Mouse (Mus musculus) hindbrain, embryonic 15.5 days (tissue): ENCODE data around the gene Otub1. TPM values are rescaled to one million over a fixed set of nuclear protein-coding genes. Genes with fewer than 3 reads are reported as not detected.
A peak's percentile ranks its signal among the peaks of the same experiment; 100 is the strongest.

Experiments
- ATAC-seq: fragments of 200-750 bp; cut with Nextera tagmentation; 2 replicates; pipeline ENCODE4 v1.8.0; 2017; ENCODE audit warnings: low read depth, moderate number of reproducible peaks, moderate TSS enrichment; ENCODE audit not compliant: low FRiP score
- H3K27ac ChIP-seq: fragments of 300-500 bp; sonication (generic); replicated peaks from 2 replicates; pipeline ENCODE4 v1.5.1; 2015; ENCODE audit warnings: mild to moderate bottlenecking, inconsistent platforms
- H3K27me3 ChIP-seq: fragments of 300-500 bp; sonication (generic); 2 replicates; pipeline ENCODE4 v1.6.1; 2015; ENCODE audit warnings: control low read depth, inconsistent platforms
- H3K36me3 ChIP-seq: fragments of 300-500 bp; sonication (generic); 2 replicates; pipeline ENCODE4 v1.6.1; 2015; ENCODE audit warnings: control low read depth, inconsistent platforms
- H3K4me1 ChIP-seq: fragments of 300-500 bp; sonication (generic); replicated peaks from 2 replicates; pipeline ENCODE4 v1.6.1; 2015; ENCODE audit warnings: control low read depth, inconsistent platforms
- H3K4me2 ChIP-seq: fragments of 300-500 bp; sonication (generic); 2 replicates; pipeline ENCODE4 v1.6.1; 2015; ENCODE audit warnings: moderate library complexity, mild to moderate bottlenecking, inconsistent platforms
- H3K4me3 ChIP-seq: fragments of 300-500 bp; sonication (generic); 2 replicates; pipeline ENCODE4 v1.5.1; 2015; ENCODE audit warnings: mild to moderate bottlenecking, inconsistent platforms
- H3K9ac ChIP-seq: fragments of 300-500 bp; sonication (generic); 2 replicates; pipeline ENCODE4 v1.6.1; 2015; ENCODE audit warnings: inconsistent platforms
- H3K9me3 ChIP-seq: fragments of 300-500 bp; sonication (generic); 2 replicates; pipeline ENCODE4 v1.6.1; 2016; ENCODE audit warnings: control low read depth, inconsistent platforms
- WGBS: fragments of 180-500 bp; shearing (Covaris S2); methylation state at CpG from one replicate; pipeline ENCODE4 v1.1.7; 2015; 5-methylcytosine and 5-hydroxymethylcytosine counted together
- polyA plus RNA-seq: library from polyadenylated mRNA; unstranded; fragments of >200 nt; fragmentation: Nextera tagmentation; extraction: Ambion mirVana; gene quantifications from 2 replicates; pipeline ENCODE4 v1.2.1, GENCODE M21; 2015

Otub1 gene
- polyA plus RNA-seq: 233 and 239 TPM in 2 replicates

GRCm38 (mm10) chr19:7205753-7206736 is at the start of gene Otub1:
TSS of gene Otub1 (minus strand) at chr19:7206316.
- Histone ChIP-seq H3K9ac (peak within 1 kb of the TSS; percentile 77), H3K9me3 (no peaks in the 10 kb centered on the region), H3K27ac (peak within 1 kb of the TSS; percentile 96), H3K4me1 (peaks cover 31% of the 10 kb centered on the region), H3K27me3 (no peaks in the 10 kb centered on the region), H3K36me3 (peaks cover 28% of the 10 kb centered on the region), H3K4me3 (peak within 1 kb of the TSS; percentile 78), H3K4me2 (peak within 1 kb of the TSS; percentile 69)
- under 1% methylated on average over 77 of the region's 79 CpGs for WGBS
- ATAC-seq: peak; percentile 95

GRCm38 (mm10) chr19:7246021-7246420 is 39.9 kb upstream of the Otub1 start:
- Histone ChIP-seq H3K4me3 (no peak overlapping the region), H3K27ac (no peak overlapping the region), H3K36me3 (no peaks in the 10 kb centered on the region), H3K9me3 (no peaks in the 10 kb centered on the region), H3K4me2 (no peak overlapping the region), H3K4me1 (peaks cover 5% of the 10 kb centered on the region), H3K27me3 (no peaks in the 10 kb centered on the region), H3K9ac (no peak overlapping the region)
- 87% methylated on average over 3 of the region's 3 CpGs for WGBS
- no peak for ATAC-seq

DNA sequence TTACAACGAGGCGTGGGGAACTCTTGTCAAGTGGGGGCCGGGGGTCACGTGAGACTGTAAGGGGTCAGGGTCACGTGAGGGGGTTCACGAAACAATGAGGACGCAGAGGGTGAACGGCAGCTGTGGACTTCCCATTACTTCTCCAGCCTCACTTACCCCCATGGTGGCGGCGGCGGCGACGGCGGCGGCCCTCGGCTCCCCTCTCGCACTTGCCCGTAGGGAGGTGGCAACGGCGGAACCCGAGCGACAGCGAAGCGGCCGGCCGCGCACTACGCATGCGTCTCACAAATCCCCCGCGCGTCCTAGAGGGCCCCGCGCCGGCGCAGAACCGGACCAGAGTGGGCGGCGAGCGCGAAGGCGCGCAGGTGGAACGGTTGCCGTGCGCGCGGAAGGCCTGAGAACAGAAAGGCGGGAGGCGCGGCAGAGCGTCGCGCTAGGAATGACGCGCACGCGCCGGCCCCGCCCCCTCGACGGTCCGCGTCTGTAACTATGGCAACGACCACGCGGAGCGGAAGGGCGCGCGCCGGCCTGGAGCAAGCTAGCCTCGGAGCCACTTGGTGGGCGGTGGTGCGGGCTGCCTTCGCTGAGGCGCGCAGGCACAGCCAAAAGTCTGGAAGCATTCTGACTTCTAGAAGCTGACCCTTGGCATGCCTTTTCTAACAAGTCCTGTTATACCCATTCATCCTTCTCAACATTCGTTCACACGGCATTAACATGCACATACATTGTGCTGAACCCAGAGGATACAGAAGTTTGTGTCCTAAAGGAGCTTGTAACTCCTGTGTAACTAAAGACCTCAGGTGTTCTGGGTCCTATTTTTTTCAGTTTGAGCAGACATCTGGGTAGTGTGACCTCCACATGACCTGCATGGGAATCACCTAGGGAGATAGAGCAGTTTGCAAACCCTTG is 34.9 kb upstream of the Otub1 start, which contains the start of gene Naa40:
TSS of gene Naa40 (minus strand) at position 402 of the 909 bp plus-strand sequence.
- Histone ChIP-seq H3K9ac (peak within 1 kb of the TSS; percentile 78), H3K4me2 (peak within 1 kb of the TSS; percentile 96), H3K4me3 (peak within 1 kb of the TSS; percentile 74), H3K27me3 (no peaks in the 10 kb centered on the region), H3K36me3 (no peaks in the 10 kb centered on the region), H3K9me3 (no peaks in the 10 kb centered on the region), H3K27ac (peak within 1 kb of the TSS; percentile 84), H3K4me1 (peaks cover 27% of the 10 kb centered on the region)
- peak; percentile 98 for ATAC-seq
- under 1% methylated on average over 78 of the region's 80 CpGs for WGBS

- peak; percentile 2; the same call in 1 of the 2 replicates for ATAC-seq
- Histone ChIP-seq H3K27me3 (no peaks in the 10 kb centered on the region), H3K4me2 (peak overlapping the region; percentile 96), H3K9ac (peak overlapping the region; percentile 78), H3K4me3 (peak overlapping the region; percentile 74), H3K4me1 (peaks cover 27% of the 10 kb centered on the region), H3K27ac (peak overlapping the region; percentile 84), H3K36me3 (no peaks in the 10 kb centered on the region), H3K9me3 (no peaks in the 10 kb centered on the region)
- WGBS: 2% methylated on average over 13 of the region's 13 CpGs
Measured at GRCm38 (mm10) chr19:7240291-7240690, 34.2 kb upstream of the Otub1 start.

DNA sequence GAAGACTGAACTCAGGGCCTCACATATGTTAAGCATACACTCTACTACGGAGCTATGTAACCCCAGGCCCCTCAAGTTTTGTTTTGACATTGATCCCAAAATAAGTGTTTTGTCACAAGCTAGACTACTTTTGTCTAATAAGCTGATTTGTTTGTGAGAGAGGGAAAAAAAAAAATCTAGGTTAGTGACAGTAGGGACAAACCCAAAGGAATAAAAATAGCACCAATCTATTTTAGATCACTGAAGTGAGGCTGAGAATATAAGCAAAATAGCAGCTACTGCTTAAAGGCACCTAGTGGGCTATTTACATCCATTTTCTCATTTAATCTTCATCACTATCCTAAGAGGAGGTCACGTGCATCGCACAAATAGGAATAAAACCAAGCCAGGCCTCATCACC is 33.5 kb upstream of the Otub1 start:
- ATAC-seq: no peak
- Histone ChIP-seq H3K4me1 (peaks cover 27% of the 10 kb centered on the region), H3K4me3 (peak overlapping the region; percentile 74), H3K4me2 (peak overlapping the region; percentile 96), H3K9me3 (no peaks in the 10 kb centered on the region), H3K36me3 (no peaks in the 10 kb centered on the region), H3K9ac (peak overlapping the region; percentile 78), H3K27ac (no peak overlapping the region), H3K27me3 (no peaks in the 10 kb centered on the region)
- 84% methylated on average over 3 of the region's 3 CpGs for WGBS

DNA sequence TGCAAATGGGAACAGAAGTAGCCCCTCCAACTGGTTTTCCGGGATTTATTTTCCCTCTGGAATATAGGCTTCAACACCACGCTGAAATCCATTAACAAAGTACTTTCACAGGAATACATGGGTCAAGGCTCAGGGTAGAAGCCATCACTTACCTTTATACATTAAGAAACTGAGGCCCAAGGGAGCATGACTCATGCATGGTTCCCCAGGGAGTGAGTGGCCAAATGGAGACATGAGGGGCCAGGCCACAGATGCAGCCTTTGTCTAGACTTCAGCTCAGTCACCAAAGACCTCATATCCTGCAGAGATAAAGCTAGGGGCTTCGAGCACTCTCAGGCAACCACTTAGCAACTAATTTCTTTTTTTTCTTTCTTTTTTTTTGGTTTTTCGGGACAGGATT is 30.6 kb upstream of the Otub1 start:
- Histone ChIP-seq H3K36me3 (peaks cover 12% of the 10 kb centered on the region), H3K4me1 (peaks cover 27% of the 10 kb centered on the region), H3K4me2 (no peak overlapping the region), H3K27ac (no peak overlapping the region), H3K27me3 (no peaks in the 10 kb centered on the region), H3K9me3 (no peaks in the 10 kb centered on the region), H3K9ac (no peak overlapping the region), H3K4me3 (no peak overlapping the region)
- 79% methylated on average over 4 of the region's 4 CpGs for WGBS
- ATAC-seq: no peak

DNA sequence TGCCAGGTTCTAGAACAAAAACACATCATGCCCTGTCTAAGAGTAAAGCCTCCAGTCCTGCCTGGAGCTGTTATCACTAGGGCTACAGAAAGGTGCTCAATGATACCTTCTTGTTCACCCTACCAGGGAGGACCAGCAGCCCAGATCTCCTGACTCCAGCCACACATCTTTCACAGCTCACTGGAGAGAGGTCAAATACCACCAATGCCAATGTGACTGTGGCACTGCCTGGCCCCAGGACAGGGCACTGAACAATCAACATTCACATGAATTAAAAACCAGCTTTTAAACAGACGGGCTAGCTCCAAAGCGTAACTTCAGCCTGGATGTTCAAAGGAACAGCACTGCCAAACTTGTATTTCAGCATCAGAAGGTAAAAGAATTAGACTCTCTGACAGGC is 29.9 kb upstream of the Otub1 start:
- no peaks in the 10 kb centered on the region for H3K27me3 ChIP-seq
- no peak overlapping the region for H3K27ac ChIP-seq
- H3K4me1 ChIP-seq: peaks cover 22% of the 10 kb centered on the region
- ATAC-seq: no peak
- H3K36me3 ChIP-seq: peaks cover 18% of the 10 kb centered on the region
- 92% methylated on average over 2 of the region's 2 CpGs for WGBS
- H3K9ac ChIP-seq: no peak overlapping the region
- no peaks in the 10 kb centered on the region for H3K9me3 ChIP-seq
- no peak overlapping the region for H3K4me2 ChIP-seq
- H3K4me3 ChIP-seq: no peak overlapping the region

DNA sequence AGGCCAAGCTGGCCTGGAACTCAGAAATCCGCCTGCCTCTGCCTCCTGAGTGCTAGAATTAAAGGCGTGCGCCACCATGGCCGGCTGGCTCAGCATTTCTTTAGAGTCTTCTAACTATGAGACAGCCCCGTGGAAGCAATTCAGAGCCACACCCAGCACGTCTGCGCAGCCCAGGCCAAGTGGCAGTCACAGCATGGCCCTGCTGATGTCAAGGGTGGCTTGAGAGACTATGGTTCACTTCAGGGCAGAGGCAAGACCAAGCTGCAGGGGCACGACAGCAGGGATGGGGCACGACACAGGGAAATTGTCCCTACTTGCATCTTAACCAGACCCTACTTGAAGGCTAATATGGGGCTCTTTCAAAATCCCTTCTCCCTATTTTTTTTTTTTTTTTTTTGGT is 29.3 kb upstream of the Otub1 start:
- Histone ChIP-seq H3K4me1 (peaks cover 22% of the 10 kb centered on the region), H3K4me2 (no peak overlapping the region), H3K27ac (no peak overlapping the region), H3K9ac (no peak overlapping the region), H3K9me3 (no peaks in the 10 kb centered on the region), H3K36me3 (peaks cover 20% of the 10 kb centered on the region), H3K4me3 (no peak overlapping the region), H3K27me3 (no peaks in the 10 kb centered on the region)
- ATAC-seq: no peak
- WGBS: 93% methylated on average over 9 of the region's 9 CpGs

DNA sequence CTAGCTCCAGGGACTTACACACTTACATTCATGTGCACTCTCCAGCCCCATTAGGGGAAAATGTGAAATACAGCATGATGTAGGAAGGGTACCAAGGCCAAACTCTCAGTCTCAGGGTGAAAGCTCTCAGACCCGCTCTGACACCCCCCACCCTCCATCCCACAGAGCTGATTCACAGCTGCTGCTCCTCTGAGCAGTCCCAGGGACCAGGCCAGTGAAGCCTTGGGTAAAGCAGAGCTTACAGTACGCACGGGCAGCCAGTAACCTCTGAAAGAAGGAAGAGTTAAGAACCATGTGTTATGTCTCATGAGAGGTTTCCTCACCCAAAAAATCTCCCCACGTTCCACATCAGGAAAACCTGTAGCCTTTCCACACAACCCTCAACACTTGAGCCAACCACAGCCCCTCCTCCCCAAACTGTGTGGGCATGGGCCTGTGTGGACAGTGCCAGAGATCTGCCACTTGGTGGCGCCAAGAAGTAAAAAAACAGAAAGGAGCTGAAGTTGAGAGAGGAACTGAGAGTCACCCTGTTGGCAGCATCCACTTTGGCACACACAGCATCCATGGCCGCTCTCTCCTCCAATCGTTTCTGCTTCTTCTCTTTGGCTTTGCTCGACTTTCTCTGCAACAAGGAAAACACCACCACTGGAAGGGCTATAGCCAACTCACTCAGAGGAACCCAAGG is 28.6 kb upstream of the Otub1 start:
- H3K9me3 ChIP-seq: no peaks in the 10 kb centered on the region
- peaks cover 25% of the 10 kb centered on the region for H3K36me3 ChIP-seq
- H3K9ac ChIP-seq: no peak overlapping the region
- WGBS: 49% methylated on average over 8 of the region's 8 CpGs
- no peaks in the 10 kb centered on the region for H3K27me3 ChIP-seq
- peaks cover 14% of the 10 kb centered on the region for H3K4me1 ChIP-seq
- H3K4me2 ChIP-seq: no peak overlapping the region
- H3K4me3 ChIP-seq: no peak overlapping the region
- no peak overlapping the region for H3K27ac ChIP-seq
- peak; percentile 90 for ATAC-seq

DNA sequence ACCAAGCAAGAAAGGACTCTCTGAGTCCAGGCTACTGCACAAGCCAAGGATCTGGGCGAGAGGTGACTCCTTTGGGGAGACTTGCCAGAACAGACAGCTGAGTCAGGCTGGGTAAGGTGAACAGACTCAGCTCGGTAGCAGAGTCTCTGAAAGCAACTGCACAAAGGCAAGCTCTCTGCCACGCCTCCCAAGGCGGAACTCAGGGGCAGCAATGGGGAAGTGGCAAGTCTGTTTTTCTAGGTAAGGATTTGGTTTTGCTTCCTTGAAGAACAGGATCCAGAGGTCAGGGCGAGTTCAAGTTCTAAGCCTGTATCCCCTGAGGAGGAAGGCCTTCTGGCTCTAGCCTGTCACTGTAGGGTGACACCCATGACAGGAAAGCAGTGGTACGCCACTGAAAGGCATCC is 20.4 kb upstream of the Otub1 start:
- no peaks in the 10 kb centered on the region for H3K27me3 ChIP-seq
- peaks cover 51% of the 10 kb centered on the region for H3K36me3 ChIP-seq
- no peak for ATAC-seq
- H3K4me1 ChIP-seq: no peaks in the 10 kb centered on the region
- H3K4me3 ChIP-seq: no peak overlapping the region
- no peak overlapping the region for H3K27ac ChIP-seq
- H3K9ac ChIP-seq: no peak overlapping the region
- H3K4me2 ChIP-seq: no peak overlapping the region
- 83% methylated on average over 6 of the region's 6 CpGs for WGBS
- no peaks in the 10 kb centered on the region for H3K9me3 ChIP-seq

DNA sequence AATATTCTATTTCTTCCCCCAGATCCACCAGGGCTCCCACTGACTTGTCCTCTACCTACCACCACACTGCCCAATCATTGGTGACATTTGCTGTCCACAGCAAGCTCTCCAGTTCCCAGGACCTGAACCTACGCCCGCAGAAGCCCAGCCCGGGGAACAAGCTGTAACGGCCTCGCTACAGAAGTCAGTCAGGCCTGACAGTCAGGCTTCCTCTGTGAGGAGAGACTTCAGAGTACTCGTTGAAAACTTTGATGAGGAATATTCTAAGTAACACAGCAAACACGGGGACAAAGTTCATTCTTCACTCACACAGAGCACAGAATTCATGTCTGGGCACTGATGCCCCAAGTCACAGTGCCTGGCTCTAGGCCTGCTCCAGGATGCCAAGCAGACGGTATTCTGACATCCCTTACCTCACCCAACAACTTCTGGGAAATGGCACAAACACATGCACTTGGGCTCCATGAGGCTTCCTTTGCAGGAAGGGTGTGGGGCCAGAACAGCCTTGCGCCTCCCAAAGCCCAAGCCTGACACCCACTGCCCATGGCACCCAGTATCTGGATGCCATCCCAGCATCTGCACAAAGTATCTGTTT is 19.1 kb upstream of the Otub1 start:
- WGBS: 86% methylated on average over 9 of the region's 9 CpGs
- Histone ChIP-seq H3K9ac (no peak overlapping the region), H3K27ac (no peak overlapping the region), H3K27me3 (no peaks in the 10 kb centered on the region), H3K4me2 (no peak overlapping the region), H3K4me1 (no peaks in the 10 kb centered on the region), H3K9me3 (no peaks in the 10 kb centered on the region), H3K36me3 (peaks cover 44% of the 10 kb centered on the region), H3K4me3 (no peak overlapping the region)
- ATAC-seq: no peak
